Mouse (Mus musculus): ENCODE results near the gene Lrrk1.

GRCm38 (mm10) chr7:66320996-66321395 lies 67.2 kb downstream of the Lrrk1 start:
- TF ChIP-seq POLR2A (IDR thresholded peaks at IDR 0.05; ENCODE audit: low read depth, low read length) (no peak), CTCF (IDR thresholded peaks at IDR 0.05; ENCODE audit: borderline replicate concordance, insufficient read depth, low read length) (no peak)
